Mouse (Mus musculus): Measurements from ENCODE around the gene Klrc1. TPM values are rescaled to one million over a fixed set of nuclear protein-coding genes. Genes with fewer than 3 reads are reported as not detected.
"Not testable (repeated sequence)": the region's sequence is repeated elsewhere in the genome, so short reads cannot be mapped to it uniquely, and the experiment has no call there.

The Klrc1 gene
- 1.0 and 3.1 TPM in 2 replicates for total RNA-seq (2017)

DNA sequence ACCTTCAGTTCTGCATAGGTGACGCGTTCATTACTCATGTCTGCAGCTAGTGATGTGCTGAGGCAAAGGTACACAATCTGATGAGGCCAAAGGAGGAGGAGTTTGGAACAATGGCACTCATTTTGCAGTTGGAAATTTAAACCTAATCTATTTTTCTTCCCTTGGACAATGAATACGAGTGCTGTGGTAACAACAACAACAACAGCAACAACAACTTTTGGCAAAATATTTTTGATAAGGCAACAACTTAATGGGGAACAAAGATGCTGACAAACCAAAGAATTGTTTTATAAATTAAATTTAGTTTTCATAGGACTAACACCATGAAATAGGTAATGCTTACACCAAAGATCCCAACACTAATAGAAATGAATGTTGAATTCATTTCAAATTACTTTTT is at the start of gene Klrc1:
Gene Klrc1 (minus strand): TSS at position 101 of the 400 bp plus-strand sequence.
- ATAC-seq (replicated peaks in 1 of 2; ENCODE audit: insufficient read depth in 1 of 2, low FRiP score in 2 of 2, low TSS enrichment in 1 of 2, low read depth in 1 of 2, poor library complexity in 2 of 2, severe bottlenecking in 2 of 2) = no peak

DNA sequence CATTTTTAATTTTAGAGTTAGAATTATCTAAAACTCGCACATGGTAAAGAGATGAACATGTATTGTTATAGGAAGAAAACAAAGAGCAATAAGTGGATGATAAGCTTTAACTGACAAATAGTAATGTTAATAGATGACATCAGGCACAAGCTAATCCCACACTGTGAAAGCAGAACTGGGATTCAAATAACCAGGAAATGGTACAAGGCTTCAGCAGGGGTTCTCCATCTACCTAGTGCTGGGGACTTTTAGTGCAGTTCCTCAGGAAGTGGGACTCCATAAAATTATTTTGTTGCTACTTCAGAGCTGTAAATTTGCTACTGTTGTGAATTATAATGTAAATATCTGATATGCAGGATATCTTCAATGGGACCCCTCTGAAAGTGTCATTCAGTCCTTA is 48.5 kb upstream of the Klrc1 start:
- ATAC-seq (replicated peaks in 1 of 2; ENCODE audit: insufficient read depth in 1 of 2, low FRiP score in 2 of 2, low TSS enrichment in 1 of 2, low read depth in 1 of 2, poor library complexity in 2 of 2, severe bottlenecking in 2 of 2) = no peak

DNA sequence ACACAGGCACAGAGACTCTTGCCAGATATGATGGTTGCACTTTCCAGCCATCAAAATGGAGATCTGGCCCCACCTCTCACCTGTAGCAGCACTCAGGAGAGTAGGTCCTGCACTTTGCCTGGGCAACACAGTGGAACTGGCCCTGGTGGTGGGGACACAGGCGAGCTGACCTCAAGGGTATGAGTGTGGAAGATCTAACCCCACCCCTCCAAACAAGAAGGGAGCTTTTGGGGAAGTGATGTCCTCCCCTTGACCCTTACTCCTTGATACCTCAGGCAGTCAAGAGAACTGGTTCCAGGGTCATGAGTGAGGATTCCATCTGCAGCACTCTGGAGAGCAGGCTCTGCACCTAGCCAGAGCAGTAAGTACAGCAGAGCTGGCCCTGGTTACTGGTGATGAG is 42.6 kb upstream of the Klrc1 start:
- ATAC-seq (replicated peaks in 1 of 2; ENCODE audit: insufficient read depth in 1 of 2, low FRiP score in 2 of 2, low TSS enrichment in 1 of 2, low read depth in 1 of 2, poor library complexity in 2 of 2, severe bottlenecking in 2 of 2) = no peak

DNA sequence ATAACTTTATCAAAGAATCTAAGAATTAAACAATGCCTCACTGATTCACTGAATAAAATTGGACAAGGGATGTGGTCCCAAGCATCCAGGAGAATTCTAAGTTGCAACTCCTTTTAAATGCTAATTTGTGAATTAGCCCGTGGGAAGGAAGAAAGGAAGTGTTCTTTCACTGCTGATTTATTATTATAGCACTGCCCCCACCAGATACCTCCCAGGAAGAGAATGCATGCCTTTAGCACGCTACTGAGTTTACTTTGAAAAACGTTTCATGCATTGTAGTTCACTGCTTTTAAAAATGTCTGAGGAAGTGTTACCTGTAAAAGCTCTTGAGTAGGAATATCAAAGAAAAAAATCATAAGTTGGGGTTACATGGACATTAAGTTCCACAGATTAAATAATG is 41.7 kb upstream of the Klrc1 start:
- ATAC-seq (replicated peaks in 1 of 2; ENCODE audit: insufficient read depth in 1 of 2, low FRiP score in 2 of 2, low TSS enrichment in 1 of 2, low read depth in 1 of 2, poor library complexity in 2 of 2, severe bottlenecking in 2 of 2) = no peak

DNA sequence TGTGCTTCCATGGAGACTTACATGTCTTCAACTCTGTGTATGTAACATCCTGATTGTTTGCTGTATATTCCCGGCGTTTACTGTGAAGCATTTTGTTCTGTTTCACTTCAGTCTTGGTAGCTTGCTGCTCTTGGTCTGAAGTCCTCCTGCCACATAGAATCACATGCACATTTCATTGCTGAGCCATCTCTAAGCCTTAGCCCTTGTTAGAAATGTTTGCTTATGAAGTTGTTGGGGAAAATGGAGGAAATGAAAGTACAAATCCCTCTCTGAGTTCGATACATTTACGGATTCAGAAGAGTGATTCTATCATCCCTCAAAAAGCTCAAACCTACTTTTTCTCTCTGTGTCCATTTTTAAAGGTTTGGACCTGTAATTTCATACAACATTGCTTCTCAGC is 38.3 kb upstream of the Klrc1 start, which contains the start of gene Klri1:
Gene Klri1 (minus strand): TSS at position 101 of the 400 bp plus-strand sequence.
- ATAC-seq (replicated peaks in 1 of 2; ENCODE audit: insufficient read depth in 1 of 2, low FRiP score in 2 of 2, low TSS enrichment in 1 of 2, low read depth in 1 of 2, poor library complexity in 2 of 2, severe bottlenecking in 2 of 2) = no peak

DNA sequence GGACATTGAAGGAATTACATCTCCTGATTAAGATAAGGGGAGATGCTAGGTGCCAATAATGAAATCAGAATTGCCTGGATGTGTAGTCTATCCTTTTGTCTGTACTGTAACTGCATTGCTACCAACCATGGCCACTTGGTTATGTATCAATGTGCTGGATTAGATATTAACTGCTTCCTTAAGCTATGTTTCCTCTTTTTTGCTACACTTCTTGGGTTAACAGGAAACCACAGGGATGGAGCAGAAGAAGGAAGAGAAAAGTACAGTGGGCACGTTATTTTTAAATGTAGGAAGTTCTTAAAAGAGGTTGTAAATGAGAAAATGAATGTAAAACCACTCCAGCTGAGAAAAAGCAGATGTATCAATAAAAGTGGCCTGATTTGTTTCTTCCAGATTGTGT is 34.8 kb upstream of the Klrc1 start:
- peak; percentile 85 to 96 for ATAC-seq (replicated peaks in 1 of 2; ENCODE audit: insufficient read depth in 1 of 2, low FRiP score in 2 of 2, low TSS enrichment in 1 of 2, low read depth in 1 of 2, poor library complexity in 2 of 2, severe bottlenecking in 2 of 2)

DNA sequence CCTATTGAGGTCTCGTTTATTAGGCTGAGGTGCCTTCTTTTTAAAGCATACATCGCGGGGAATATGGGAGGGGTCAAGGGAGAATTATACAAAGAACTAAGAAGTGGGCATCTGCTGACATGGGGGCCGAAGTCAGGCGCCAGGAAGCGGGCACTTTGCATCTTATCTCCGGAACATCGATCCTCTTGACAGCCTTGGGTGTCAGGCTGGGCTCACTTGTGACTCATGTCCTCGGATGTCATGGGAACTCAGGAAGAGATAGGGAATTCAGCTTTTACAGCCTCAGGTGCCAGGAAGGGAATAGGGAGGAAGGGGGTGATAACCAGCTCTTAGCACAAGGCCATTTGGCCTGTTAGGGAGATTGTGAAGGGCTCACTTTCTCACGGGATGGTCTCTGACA is 12.7 kb upstream of the Klrc1 start:
- not testable (repeated sequence) for ATAC-seq (replicated peaks in 1 of 2; ENCODE audit: insufficient read depth in 1 of 2, low FRiP score in 2 of 2, low TSS enrichment in 1 of 2, low read depth in 1 of 2, poor library complexity in 2 of 2, severe bottlenecking in 2 of 2)

DNA sequence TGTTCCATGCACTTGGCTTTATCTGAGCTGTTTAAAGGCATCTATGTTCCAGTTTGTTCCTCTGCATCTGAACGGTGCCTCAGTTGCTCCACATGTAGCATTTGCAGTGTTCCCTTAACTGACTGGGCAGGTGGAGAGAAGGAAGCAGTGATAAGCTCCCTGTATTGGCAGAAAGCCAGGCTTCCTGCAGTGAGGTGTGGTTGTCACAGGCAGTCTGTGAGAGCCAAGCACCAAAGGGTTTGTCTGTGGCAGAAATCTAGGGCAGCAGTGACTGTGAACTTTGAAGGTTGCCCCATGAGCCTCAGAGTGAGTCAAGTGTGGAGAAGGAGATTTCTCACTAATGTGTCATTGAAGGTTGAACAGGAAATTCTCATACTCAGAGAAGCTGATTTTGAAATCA is 1.6 kb upstream of the Klrc1 start:
- ATAC-seq (replicated peaks in 1 of 2; ENCODE audit: insufficient read depth in 1 of 2, low FRiP score in 2 of 2, low TSS enrichment in 1 of 2, low read depth in 1 of 2, poor library complexity in 2 of 2, severe bottlenecking in 2 of 2) = peak in 1 of 2 experiments; percentile 60; a peak in 1 of 4 replicates

DNA sequence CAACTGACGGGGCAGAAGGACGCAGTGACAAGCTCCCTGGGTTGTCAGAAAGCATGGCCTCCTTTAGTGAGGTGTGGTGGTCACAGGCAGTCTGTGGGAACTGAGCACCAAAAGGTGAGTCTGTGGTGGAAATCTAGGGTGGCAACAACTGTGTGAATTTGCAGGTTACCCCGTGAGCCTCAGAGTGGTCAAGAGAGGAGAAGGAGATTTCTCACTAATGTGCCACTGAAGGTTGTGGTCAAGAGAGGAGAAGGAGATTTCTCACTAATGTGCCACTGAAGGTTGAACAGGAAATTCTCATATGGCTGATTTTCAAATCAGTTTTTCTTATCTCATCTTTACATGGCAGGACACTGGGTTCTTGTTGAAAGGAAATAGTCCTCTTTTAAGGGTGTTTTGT is 17.5 kb downstream of the Klrc1 start:
- ATAC-seq (replicated peaks in 1 of 2; ENCODE audit: insufficient read depth in 1 of 2, low FRiP score in 2 of 2, low TSS enrichment in 1 of 2, low read depth in 1 of 2, poor library complexity in 2 of 2, severe bottlenecking in 2 of 2) = not testable (repeated sequence)

DNA sequence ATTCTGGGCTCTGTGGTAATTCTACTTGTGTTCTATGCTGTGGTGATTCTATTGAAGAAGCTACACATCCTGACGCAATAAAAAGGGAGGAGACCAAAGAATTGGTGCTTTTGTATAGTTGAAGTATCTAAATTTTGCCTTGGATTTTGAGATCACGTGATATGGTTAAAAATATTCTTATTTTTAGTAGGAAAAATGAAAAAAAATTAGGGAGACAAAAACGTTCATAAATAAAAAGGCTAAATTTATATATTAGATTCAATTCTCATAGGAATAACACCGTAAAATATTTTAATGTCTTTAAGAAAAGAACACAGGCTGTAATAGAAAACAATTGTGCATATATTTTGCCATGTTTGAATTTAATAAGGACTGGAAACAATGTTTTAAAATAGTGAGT is 18.2 kb downstream of the Klrc1 start, which contains the start of gene Klrc2:
Gene Klrc2 (minus strand): TSS at position 101 of the 400 bp plus-strand sequence.
- not testable (repeated sequence) for ATAC-seq (replicated peaks in 1 of 2; ENCODE audit: insufficient read depth in 1 of 2, low FRiP score in 2 of 2, low TSS enrichment in 1 of 2, low read depth in 1 of 2, poor library complexity in 2 of 2, severe bottlenecking in 2 of 2)

DNA sequence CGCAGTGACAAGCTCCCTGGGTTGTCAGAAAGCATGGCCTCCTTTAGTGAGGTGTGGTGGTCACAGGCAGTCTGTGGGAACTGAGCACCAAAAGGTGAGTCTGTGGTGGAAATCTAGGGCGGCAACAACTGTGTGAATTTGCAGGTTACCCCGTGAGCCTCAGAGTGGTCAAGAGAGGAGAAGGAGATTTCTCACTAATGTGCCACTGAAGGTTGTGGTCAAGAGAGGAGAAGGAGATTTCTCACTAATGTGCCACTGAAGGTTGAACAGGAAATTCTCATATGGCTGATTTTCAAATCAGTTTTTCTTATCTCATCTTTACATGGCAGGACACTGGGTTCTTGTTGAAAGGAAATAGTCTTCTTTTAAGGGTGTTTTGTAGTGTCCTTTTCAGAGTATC is 34.7 kb downstream of the Klrc1 start:
- not testable (repeated sequence) for ATAC-seq (replicated peaks in 1 of 2; ENCODE audit: insufficient read depth in 1 of 2, low FRiP score in 2 of 2, low TSS enrichment in 1 of 2, low read depth in 1 of 2, poor library complexity in 2 of 2, severe bottlenecking in 2 of 2)

DNA sequence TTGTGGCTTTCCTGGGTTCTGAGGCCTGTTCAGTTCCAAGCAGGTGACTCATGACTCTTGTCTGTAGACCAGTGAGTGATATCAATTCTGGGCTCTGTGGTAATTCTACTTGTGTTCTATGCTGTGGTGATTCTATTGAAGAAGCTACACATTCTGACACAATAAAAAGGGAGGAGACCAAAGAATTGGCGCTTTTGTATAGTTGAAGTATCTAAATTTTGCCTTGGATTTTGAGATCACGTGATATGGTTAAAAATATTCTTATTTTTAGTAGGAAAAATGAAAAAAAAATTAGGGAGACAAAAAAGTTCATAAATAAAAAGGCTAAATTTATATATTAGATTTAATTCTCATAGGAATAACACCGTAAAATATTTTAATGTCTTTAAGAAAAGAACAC is 35.5 kb downstream of the Klrc1 start, which contains the start of gene Klrc3:
Gene Klrc3 (minus strand): TSS at position 101 of the 400 bp plus-strand sequence.
- ATAC-seq (replicated peaks in 1 of 2; ENCODE audit: insufficient read depth in 1 of 2, low FRiP score in 2 of 2, low TSS enrichment in 1 of 2, low read depth in 1 of 2, poor library complexity in 2 of 2, severe bottlenecking in 2 of 2) = not testable (repeated sequence)

DNA sequence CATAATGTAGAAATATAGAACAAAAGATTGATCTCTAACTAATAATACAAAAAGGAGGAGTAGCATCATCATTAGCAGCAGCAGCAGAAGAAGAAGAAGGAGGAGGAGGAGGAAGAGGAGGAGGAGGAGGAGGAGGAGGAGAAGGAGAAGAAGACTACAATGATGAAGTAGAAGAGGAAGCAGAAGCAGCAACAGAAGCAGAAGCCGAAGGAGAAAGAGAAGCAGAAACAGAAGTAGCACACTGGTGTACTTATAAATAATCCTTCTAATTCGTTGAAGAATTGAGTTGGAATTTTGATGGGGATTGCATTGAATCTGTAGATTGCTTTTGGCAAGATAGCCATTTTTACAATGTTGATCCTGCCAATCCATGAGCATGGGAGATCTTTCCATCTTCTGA is 47.7 kb downstream of the Klrc1 start:
- not testable (repeated sequence) for ATAC-seq (replicated peaks in 1 of 2; ENCODE audit: insufficient read depth in 1 of 2, low FRiP score in 2 of 2, low TSS enrichment in 1 of 2, low read depth in 1 of 2, poor library complexity in 2 of 2, severe bottlenecking in 2 of 2)

DNA sequence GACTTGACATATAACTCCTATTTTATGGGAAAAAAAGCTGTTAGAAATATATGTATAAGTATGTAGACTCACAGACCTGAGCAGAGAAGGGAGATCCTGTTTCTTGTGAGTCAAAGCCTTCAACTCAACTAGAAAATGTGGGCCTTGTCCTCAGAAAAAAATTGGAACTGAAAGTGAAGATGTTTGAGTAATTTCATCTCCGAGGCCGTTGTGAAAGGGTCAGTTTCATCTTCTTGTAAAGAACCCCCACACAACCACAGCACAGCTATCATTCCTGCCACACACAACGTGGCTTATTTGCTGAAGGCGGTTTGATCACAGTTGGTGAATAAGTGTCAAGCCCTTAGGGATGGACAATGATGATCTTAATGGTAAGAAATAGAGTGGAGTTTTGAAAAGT is 55.0 kb downstream of the Klrc1 start, which contains the start of gene Klrk1:
Gene Klrk1 (minus strand): TSS at position 130 of the 400 bp plus-strand sequence.
- no peak for ATAC-seq (replicated peaks in 1 of 2; ENCODE audit: insufficient read depth in 1 of 2, low FRiP score in 2 of 2, low TSS enrichment in 1 of 2, low read depth in 1 of 2, poor library complexity in 2 of 2, severe bottlenecking in 2 of 2)

Other genes with a start within 250 kb of the Klrc1 start
- 9.8 and 12.4 TPM in 2 replicates for gene Clec1a, start 227.0 kb downstream of the Klrc1 start, total RNA-seq (2017)
- gene Olr1, start 171.8 kb downstream of the Klrc1 start, total RNA-seq (2017) = 0.55 and 6.5 TPM in 2 replicates
- gene Tmem52b, start 166.4 kb downstream of the Klrc1 start, total RNA-seq (2017) = not detected in 2 replicates
- gene Gabarapl1, start 145.8 kb downstream of the Klrc1 start, total RNA-seq (2017) = 147 and 152 TPM in 2 replicates
- gene Klre1, start 101.1 kb downstream of the Klrc1 start, total RNA-seq (2017) = 0.31 TPM in 1 of 2 replicates, not detected in the other
- 2.4 and 9.5 TPM in 2 replicates for gene Klrd1, start 87.2 kb downstream of the Klrc1 start, total RNA-seq (2017)
- gene Klrk1, start 55.1 kb downstream of the Klrc1 start, total RNA-seq (2017) = 5.2 and 7.7 TPM in 2 replicates
- not detected in 2 replicates for gene Klrc3, start 35.6 kb downstream of the Klrc1 start, total RNA-seq (2017)
- 0.40 and 1.2 TPM in 2 replicates for gene Klrc2, start 18.3 kb downstream of the Klrc1 start, total RNA-seq (2017)
- gene Klri1, start 38.2 kb upstream of the Klrc1 start, total RNA-seq (2017) = not detected in 2 replicates
- gene Klri2, start 61.5 kb upstream of the Klrc1 start, total RNA-seq (2017) = 0.15 and 0.38 TPM in 2 replicates
- not detected in 2 replicates for gene Gm156, start 105.3 kb upstream of the Klrc1 start, total RNA-seq (2017)
- gene Gm17631, start 183.7 kb upstream of the Klrc1 start, total RNA-seq (2017) = not detected in 2 replicates
- 5.0 TPM in 1 of 2 replicates, not detected in the other for gene Klra17, start 197.7 kb upstream of the Klrc1 start, total RNA-seq (2017)
- 2.1 TPM in 1 of 2 replicates, not detected in the other for gene Klra5, start 238.7 kb upstream of the Klrc1 start, total RNA-seq (2017)